Mouse (Mus musculus): Measurements from ENCODE around the gene Hist1h2ad. TPM values are rescaled to one million over a fixed set of nuclear protein-coding genes. Genes with fewer than 3 reads are reported as not detected.
"Not testable (repeated sequence)": the region's sequence is repeated elsewhere in the genome, so short reads cannot be mapped to it uniquely, and the experiment has no call there.

Hist1h2ad gene
- polyA plus RNA-seq, 1 experiment from 2014 or later = 2.9 TPM

DNA sequence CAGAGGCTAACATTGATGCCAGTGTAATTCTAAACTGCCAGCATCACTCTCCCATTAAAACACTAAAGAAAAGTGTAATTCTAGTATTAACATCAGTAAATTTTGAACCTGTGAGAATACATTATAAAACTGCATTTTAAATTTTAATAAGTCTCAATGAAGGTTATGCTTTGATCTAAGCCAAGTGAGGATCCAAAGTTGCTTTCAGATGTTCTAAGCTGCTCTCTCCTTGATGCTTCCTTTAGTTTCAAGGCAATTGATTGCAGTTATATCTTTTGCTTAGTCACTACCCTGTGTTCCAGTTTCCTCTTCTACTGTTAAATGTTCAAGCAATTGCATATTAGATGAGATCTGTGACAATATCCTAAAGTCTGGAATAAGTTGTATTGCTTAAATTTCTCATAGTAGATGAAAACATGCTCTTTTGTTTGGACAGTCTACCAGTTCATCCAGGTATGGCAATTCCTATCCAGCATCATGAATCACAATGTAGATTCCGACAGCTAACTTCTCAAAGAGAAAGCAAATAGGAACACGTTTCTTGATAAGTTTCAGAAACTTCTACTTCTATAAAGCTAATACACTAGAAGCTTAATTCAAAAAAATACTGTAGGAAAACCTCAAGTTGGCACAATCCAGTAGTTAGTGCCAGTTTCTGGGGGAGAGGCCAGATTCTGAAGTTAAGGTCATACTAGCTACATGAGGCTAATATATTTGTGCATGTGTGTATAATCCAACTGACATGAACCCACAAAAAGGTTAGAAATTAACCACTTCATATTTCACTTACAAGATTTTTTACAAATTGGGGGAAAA lies 1.8 kb upstream of the Hist1h2ad start:
- ATAC-seq (ENCODE audit: low FRiP score, low TSS enrichment) = no peak
- Histone ChIP-seq H3K4me1 (ENCODE audit: control insufficient read depth, insufficient read depth, low read length) (0 out of 2 replicates have a peak, but pooled peaks cover 6% of the 10 kb centered on the region), H3K36me3 (ENCODE audit: control insufficient read depth, insufficient read depth, low read length) (no peaks in the 10 kb centered on the region), H3K27ac (ENCODE audit: low read depth, low read length) (peak overlapping the region; percentile 92), H3K27me3 (ENCODE audit: control insufficient read depth, insufficient read depth, low read length) (no peaks in the 10 kb centered on the region), H3K9me3 (ENCODE audit: control insufficient read depth, low read length) (no peaks in the 10 kb centered on the region), H3K9ac (ENCODE audit: low read depth, low read length) (peak overlapping the region; percentile 82), H3K4me2 (replicated peaks; ENCODE audit: low read depth, low read length) (peak overlapping the region; percentile 69), H3K4me3 (ENCODE audit: low read length) (peak overlapping the region; percentile 43)
- 27% methylated on average over 2 of the region's 2 CpGs for WGBS

DNA sequence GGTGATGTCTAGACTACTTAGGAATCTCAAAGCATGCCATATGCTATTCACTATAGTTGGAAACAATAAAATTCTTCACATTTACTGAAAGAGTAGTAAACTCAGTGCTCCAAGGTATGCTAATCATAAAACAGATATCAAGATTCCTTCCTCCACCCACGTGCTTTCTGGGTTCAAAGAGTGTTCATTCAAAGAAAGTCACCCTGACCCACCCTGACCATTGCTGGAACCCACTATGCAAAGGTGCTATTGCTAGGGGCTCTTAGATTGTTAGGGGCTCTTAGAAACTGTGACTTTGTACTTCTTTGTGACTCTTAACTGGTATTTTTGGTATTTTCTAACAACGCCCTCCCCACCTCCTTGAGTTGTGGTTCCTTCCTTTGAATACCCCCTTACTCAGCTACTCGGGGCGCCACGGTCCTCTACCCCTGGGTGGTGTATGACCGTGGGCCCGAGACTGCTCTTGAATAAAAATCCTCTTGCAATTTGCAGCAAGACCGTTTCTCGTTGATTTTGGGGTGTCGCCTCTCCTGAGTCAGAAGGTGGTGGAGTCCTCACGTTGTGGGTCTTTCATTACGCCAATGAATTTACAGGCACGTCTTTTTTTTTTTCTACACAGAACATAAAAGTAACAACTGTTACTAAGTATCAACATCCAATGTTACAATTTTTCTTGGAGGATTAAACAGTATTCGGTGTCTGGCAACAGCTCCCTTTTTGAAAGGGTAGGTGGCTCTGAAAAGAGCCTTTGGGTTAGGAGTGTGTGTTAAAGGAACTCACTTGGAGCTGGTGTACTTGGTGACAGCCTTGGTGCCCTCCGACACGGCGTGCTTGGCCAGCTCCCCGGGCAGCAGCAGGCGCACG lies 915 bp upstream of the Hist1h2ad start:
- Histone ChIP-seq H3K4me3 (ENCODE audit: low read length) (peak overlapping the region; percentile 43), H3K27ac (ENCODE audit: low read depth, low read length) (peak overlapping the region; percentile 92), H3K9ac (ENCODE audit: low read depth, low read length) (peak overlapping the region; percentile 82), H3K4me2 (replicated peaks; ENCODE audit: low read depth, low read length) (peak overlapping the region; percentile 69)
- WGBS = 12% methylated on average over 17 of the region's 20 CpGs
- not testable (repeated sequence) for H3K36me3 ChIP-seq (ENCODE audit: control insufficient read depth, insufficient read depth, low read length); H3K4me1 ChIP-seq (ENCODE audit: control insufficient read depth, insufficient read depth, low read length); H3K9me3 ChIP-seq (ENCODE audit: control insufficient read depth, low read length); ATAC-seq (ENCODE audit: low FRiP score, low TSS enrichment); H3K27me3 ChIP-seq (ENCODE audit: control insufficient read depth, insufficient read depth, low read length)

DNA sequence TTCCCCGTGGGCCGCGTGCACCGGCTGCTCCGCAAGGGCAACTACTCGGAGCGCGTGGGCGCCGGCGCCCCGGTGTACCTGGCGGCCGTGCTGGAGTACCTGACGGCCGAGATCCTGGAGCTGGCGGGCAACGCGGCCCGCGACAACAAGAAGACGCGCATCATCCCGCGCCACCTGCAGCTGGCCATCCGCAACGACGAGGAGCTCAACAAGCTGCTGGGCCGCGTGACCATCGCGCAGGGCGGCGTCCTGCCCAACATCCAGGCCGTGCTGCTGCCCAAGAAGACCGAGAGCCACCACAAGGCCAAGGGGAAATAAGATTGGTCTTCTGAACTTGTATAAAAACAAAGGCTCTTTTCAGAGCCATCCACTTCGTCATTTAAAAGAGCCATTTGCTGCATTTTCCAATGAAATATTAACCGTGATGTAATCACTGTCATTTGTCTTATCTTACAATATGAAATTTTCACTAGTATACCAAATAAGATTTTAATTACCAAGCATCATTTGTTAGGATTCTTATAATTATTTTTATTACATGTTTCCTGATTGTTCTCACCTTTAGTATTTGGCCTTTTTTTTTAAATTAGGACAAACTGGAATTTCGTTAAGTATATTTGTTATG lies 477 bp downstream of the Hist1h2ad start:
- 4% methylated on average over 7 of the region's 39 CpGs for WGBS

DNA sequence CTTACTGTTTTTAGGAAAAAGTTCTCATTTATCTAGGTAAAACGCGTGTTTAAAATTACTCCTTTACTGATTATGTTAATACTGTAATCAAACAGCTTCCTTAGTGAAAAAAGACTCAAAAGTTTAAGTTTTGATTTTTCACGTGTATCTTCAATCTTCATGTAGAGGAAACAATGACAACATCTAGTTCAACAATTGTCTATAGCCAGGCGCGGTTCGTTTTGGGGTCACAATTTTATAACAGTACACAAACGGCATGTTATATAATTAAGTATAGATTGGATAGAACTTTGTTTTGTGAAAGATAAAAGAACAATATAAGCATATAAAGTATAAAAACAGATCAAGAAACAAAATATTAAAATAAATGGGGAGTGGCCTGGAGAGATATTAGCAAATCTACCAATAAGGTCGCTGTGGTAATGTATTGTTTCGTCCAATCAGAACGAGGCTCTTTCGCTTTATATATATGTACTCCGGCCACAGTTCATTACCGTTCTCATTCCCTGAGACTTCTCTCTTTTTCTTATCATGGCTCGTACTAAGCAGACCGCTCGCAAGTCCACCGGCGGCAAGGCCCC lies 1.2 kb downstream of the Hist1h2ad start, which contains the start of gene Hist1h3d:
Gene Hist1h3d (plus strand): TSS at position 493 of the 581 bp plus-strand sequence.
- Histone ChIP-seq H3K27me3 (ENCODE audit: control insufficient read depth, insufficient read depth, low read length) (no peaks in the 10 kb centered on the region), H3K4me1 (ENCODE audit: control insufficient read depth, insufficient read depth, low read length) (0 out of 2 replicates have a peak, but pooled peaks cover 6% of the 10 kb centered on the region), H3K9ac (ENCODE audit: low read depth, low read length) (peak within 1 kb of the TSS; percentile 80), H3K36me3 (ENCODE audit: control insufficient read depth, insufficient read depth, low read length) (no peaks in the 10 kb centered on the region), H3K4me2 (replicated peaks; ENCODE audit: low read depth, low read length) (peak within 1 kb of the TSS; percentile 60), H3K4me3 (ENCODE audit: low read length) (peak within 1 kb of the TSS; percentile 54), H3K9me3 (ENCODE audit: control insufficient read depth, low read length) (no peaks in the 10 kb centered on the region), H3K27ac (ENCODE audit: low read depth, low read length) (peak within 1 kb of the TSS; percentile 94)
- under 1% methylated on average over 18 of the region's 18 CpGs for WGBS
- peak; percentile 66 for ATAC-seq (ENCODE audit: low FRiP score, low TSS enrichment)

More for the DNA sequence above, 477 bp downstream of the Hist1h2ad start:
- H3K9ac ChIP-seq (ENCODE audit: low read depth, low read length) = peak overlapping the region; percentile 82
- H3K4me3 ChIP-seq (ENCODE audit: low read length) = peak overlapping the region; percentile 54
- H3K4me2 ChIP-seq (replicated peaks; ENCODE audit: low read depth, low read length) = peak overlapping the region; percentile 46
- not testable (repeated sequence) for H3K4me1 ChIP-seq (ENCODE audit: control insufficient read depth, insufficient read depth, low read length); H3K27me3 ChIP-seq (ENCODE audit: control insufficient read depth, insufficient read depth, low read length); ATAC-seq (ENCODE audit: low FRiP score, low TSS enrichment); H3K9me3 ChIP-seq (ENCODE audit: control insufficient read depth, low read length); H3K36me3 ChIP-seq (ENCODE audit: control insufficient read depth, insufficient read depth, low read length)
- peak overlapping the region; percentile 94 for H3K27ac ChIP-seq (ENCODE audit: low read depth, low read length)

DNA sequence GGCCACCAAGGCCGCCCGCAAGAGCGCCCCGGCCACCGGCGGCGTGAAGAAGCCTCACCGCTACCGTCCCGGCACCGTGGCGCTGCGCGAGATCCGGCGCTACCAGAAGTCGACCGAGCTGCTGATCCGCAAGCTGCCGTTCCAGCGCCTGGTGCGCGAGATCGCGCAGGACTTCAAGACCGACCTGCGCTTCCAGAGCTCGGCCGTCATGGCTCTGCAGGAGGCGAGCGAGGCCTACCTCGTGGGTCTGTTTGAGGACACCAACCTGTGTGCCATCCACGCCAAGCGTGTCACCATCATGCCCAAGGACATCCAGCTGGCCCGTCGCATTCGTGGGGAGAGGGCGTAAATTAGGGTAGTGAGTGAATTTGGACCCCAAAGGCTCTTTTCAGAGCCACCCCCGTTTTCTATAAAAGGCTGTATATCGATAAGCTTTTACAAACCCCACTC lies 1.7 kb downstream of the Hist1h2ad start:
- H3K4me2 ChIP-seq (replicated peaks; ENCODE audit: low read depth, low read length) = peak overlapping the region; percentile 60
- H3K4me3 ChIP-seq (ENCODE audit: low read length) = peak overlapping the region; percentile 54
- WGBS = 0% methylated on average over 8 of the region's 40 CpGs
- not testable (repeated sequence) for ATAC-seq (ENCODE audit: low FRiP score, low TSS enrichment); H3K4me1 ChIP-seq (ENCODE audit: control insufficient read depth, insufficient read depth, low read length); H3K27me3 ChIP-seq (ENCODE audit: control insufficient read depth, insufficient read depth, low read length); H3K9me3 ChIP-seq (ENCODE audit: control insufficient read depth, low read length); H3K36me3 ChIP-seq (ENCODE audit: control insufficient read depth, insufficient read depth, low read length)
- peak overlapping the region; percentile 80 for H3K9ac ChIP-seq (ENCODE audit: low read depth, low read length)
- H3K27ac ChIP-seq (ENCODE audit: low read depth, low read length) = peak overlapping the region; percentile 78

DNA sequence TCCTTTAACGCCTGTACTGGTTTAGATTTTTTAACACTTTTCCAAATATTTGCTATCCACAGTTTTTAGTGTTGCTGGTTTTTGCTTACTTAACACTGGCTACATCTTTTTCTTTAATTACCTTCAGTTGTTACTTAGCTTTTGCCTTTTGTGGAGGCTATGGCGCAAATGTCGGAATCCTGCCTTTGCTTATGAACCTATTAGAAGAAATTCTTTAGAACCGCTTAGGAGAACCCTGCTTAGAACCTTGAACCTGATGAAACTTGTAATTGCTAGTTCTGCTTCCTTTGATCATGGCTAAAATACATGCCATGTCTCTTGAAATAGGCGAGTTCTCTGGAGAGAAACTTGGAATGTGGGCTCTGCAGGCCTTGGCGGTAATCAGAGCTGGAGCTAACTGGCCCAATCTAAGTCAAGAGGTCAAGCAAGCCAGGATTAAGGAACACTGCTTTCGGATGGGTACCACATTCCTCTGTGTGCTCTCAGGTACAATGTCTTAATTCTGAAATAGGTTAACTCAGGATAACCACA lies 2.2 kb downstream of the Hist1h2ad start:
- WGBS = 6% methylated on average over 7 of the region's 7 CpGs
- peak overlapping the region; percentile 60 for H3K4me2 ChIP-seq (replicated peaks; ENCODE audit: low read depth, low read length)
- H3K9ac ChIP-seq (ENCODE audit: low read depth, low read length) = peak overlapping the region; percentile 80
- H3K27ac ChIP-seq (ENCODE audit: low read depth, low read length) = peak overlapping the region; percentile 78
- H3K27me3 ChIP-seq (ENCODE audit: control insufficient read depth, insufficient read depth, low read length) = no peaks in the 10 kb centered on the region
- H3K4me1 ChIP-seq (ENCODE audit: control insufficient read depth, insufficient read depth, low read length) = 0 out of 2 replicates have a peak, but pooled peaks cover 11% of the 10 kb centered on the region
- no peak for ATAC-seq (ENCODE audit: low FRiP score, low TSS enrichment)
- no peaks in the 10 kb centered on the region for H3K9me3 ChIP-seq (ENCODE audit: control insufficient read depth, low read length)
- peak overlapping the region; percentile 54 for H3K4me3 ChIP-seq (ENCODE audit: low read length)
- H3K36me3 ChIP-seq (ENCODE audit: control insufficient read depth, insufficient read depth, low read length) = no peaks in the 10 kb centered on the region

DNA sequence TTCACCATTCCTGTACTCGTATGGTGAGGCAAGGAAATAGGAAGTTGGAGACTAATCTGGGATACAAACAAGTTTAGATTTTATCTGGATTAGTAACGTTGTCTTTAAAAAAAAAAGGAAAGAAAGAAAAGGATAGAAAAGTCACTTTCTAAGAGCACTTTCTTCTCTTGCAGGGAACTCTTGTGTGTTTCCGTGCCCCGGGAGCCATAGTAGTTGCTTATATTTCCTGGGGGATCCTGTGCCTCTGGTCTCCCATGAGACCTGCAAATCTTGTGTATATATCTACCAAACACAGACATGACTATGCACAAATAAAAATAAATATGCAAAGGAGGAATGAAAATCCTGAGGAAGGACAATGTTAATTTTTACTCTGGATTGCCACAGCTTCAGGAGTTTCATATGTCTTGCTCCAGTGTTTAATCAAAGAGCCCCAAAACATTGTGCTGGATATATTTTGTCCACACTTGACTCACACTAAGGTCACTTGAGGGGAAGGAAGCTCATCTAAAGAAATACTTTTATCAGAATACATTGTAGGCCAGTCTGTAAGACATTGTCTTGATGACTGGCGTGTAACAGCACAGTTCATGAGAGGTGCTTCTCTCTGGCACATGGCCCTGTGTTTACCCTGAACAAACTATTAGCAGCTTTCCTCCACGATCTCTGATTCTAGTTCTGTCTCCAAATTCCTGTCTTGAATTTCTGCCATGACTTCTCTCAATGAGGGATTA lies 2.9 kb downstream of the Hist1h2ad start:
- Histone ChIP-seq H3K27me3 (ENCODE audit: control insufficient read depth, insufficient read depth, low read length) (no peaks in the 10 kb centered on the region), H3K9ac (ENCODE audit: low read depth, low read length) (peak overlapping the region; percentile 80; the same call in 1 of the 2 replicates), H3K4me2 (replicated peaks; ENCODE audit: low read depth, low read length) (peak overlapping the region; percentile 60), H3K4me1 (ENCODE audit: control insufficient read depth, insufficient read depth, low read length) (0 out of 2 replicates have a peak, but pooled peaks cover 11% of the 10 kb centered on the region), H3K9me3 (ENCODE audit: control insufficient read depth, low read length) (no peaks in the 10 kb centered on the region), H3K27ac (ENCODE audit: low read depth, low read length) (peak overlapping the region; percentile 78), H3K4me3 (ENCODE audit: low read length) (peak overlapping the region; percentile 54), H3K36me3 (ENCODE audit: control insufficient read depth, insufficient read depth, low read length) (no peaks in the 10 kb centered on the region)
- WGBS = 43% methylated on average over 6 of the region's 6 CpGs
- no peak for ATAC-seq (ENCODE audit: low FRiP score, low TSS enrichment)
